Mouse (Mus musculus) limb, embryonic 14.5 days (tissue): Measurements from ENCODE around the gene Arl15. TPM values are rescaled to one million over a fixed set of nuclear protein-coding genes. Genes with fewer than 3 reads are reported as not detected.

Experiments
- ATAC-seq: fragments of 200-750 bp; cut with Nextera tagmentation; 2 replicates; pipeline ENCODE4 v1.8.0; 2017; ENCODE audit warnings: low read depth, moderate number of reproducible peaks, moderate TSS enrichment; ENCODE audit not compliant: low FRiP score
- DNase-seq: peaks from one replicate; pipeline ENCODE4 v3.0.0-alpha.2; 2015; ENCODE audit warnings: low spot score
- H3K27ac ChIP-seq: fragments of 300-500 bp; sonication (generic); replicated peaks from 2 replicates; pipeline ENCODE4 v1.5.1; 2014; ENCODE audit warnings: low read depth, mild to moderate bottlenecking, low read length, moderate library complexity, mixed read lengths
- H3K27me3 ChIP-seq: fragments of 300-500 bp; sonication (generic); 2 replicates; pipeline ENCODE4 v1.6.1; 2014; ENCODE audit warnings: low read length, mixed read lengths; ENCODE audit not compliant: control insufficient read depth, insufficient read depth
- H3K36me3 ChIP-seq: fragments of 300-500 bp; sonication (generic); 2 replicates; pipeline ENCODE4 v1.6.1; 2014; ENCODE audit warnings: mild to moderate bottlenecking, low read length, moderate library complexity, mixed read lengths; ENCODE audit not compliant: control insufficient read depth, insufficient read depth
- H3K4me1 ChIP-seq: fragments of 300-500 bp; sonication (generic); 2 replicates; pipeline ENCODE4 v1.6.1; 2014; ENCODE audit warnings: antibody characterized with exemption, low read length, mixed read lengths; ENCODE audit not compliant: control insufficient read depth, insufficient read depth
- H3K4me2 ChIP-seq: fragments of 300-500 bp; sonication (generic); replicated peaks from 2 replicates; pipeline ENCODE4 v1.6.1; 2014; ENCODE audit warnings: low read depth, mild to moderate bottlenecking, low read length, moderate library complexity; ENCODE audit not compliant: severe bottlenecking
- H3K4me3 ChIP-seq: fragments of 300-500 bp; sonication (generic); replicated peaks from 2 replicates; pipeline ENCODE4 v1.5.1; 2014; ENCODE audit warnings: low read length
- H3K9ac ChIP-seq: fragments of 300-500 bp; sonication (generic); 2 replicates; pipeline ENCODE4 v1.6.1; 2014; ENCODE audit warnings: mild to moderate bottlenecking, low read depth, low read length, moderate library complexity; ENCODE audit not compliant: severe bottlenecking
- H3K9me3 ChIP-seq: fragments of 300-500 bp; sonication (generic); 2 replicates; pipeline ENCODE4 v1.6.1; 2016; ENCODE audit warnings: low read length; ENCODE audit not compliant: control insufficient read depth
- POLR2A ChIP-seq: fragments of 200-500 bp; IDR thresholded peaks from 2 replicates; pipeline ENCODE4 v1.8.0; 2012; ENCODE audit warnings: inconsistent platforms, mild to moderate bottlenecking, moderate library complexity, borderline replicate concordance; ENCODE audit not compliant: insufficient read depth, insufficient read length; ENCODE audit errors: extremely low read depth
- WGBS: fragments of 180-500 bp; shearing (Covaris S2); extraction: QIAGEN DNeasy Blood & Tissue Kit; methylation state at CpG from one replicate; pipeline ENCODE4 v1.1.7; 2014; 5-methylcytosine and 5-hydroxymethylcytosine counted together
- polyA plus RNA-seq, 2 experiments: library from polyadenylated mRNA; depleted of rRNA in 1 of 2; stranded (reverse) in 1 of 2; unstranded in 1 of 2; fragments of >200 nt; fragmentation: Nextera tagmentation in 1 of 2; extraction: Ambion mirVana in 1 of 2; gene quantifications; 2 replicates each; pipeline versions ENCODE4 v1.2.1 to v1.2.3; 2012 to 2014

Arl15 gene
- polyA plus RNA-seq, 2 experiments, result 10.1 to 10.7 TPM

DNA sequence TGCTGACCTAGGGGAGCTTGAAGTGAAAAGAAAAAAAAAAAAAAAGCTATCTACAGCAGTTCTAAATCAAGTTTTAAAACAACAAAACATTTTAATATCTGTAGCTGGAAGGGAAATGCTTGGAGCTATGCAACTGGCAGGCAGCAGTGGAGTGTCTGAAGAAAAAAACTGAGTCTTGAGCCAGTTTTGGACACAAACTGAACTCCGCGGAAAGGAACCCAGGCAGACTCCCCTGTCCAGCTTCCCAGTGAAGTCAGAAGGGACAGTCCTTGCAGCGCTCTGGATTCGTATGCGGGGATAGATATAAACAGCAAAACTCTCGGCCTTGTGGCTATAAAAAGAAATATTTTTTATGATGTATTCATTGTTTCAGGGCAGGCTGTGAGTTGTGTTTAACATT lies 155.8 kb downstream of the Arl15 start:
- WGBS, result 50% methylated on average over 6 of the region's 6 CpGs
- no peak for TF ChIP-seq POLR2A
- no peak overlapping the region for H3K4me3 ChIP-seq
- no peak overlapping the region for H3K4me2 ChIP-seq
- H3K27me3 ChIP-seq, result no peaks in the 10 kb centered on the region
- H3K9me3 ChIP-seq, result no peaks in the 10 kb centered on the region
- peak; percentile 4 for DNase-seq
- no peak for ATAC-seq
- no peaks in the 10 kb centered on the region for H3K36me3 ChIP-seq
- peaks cover 18% of the 10 kb centered on the region for H3K4me1 ChIP-seq
- no peak overlapping the region for H3K27ac ChIP-seq
- no peak overlapping the region for H3K9ac ChIP-seq

DNA sequence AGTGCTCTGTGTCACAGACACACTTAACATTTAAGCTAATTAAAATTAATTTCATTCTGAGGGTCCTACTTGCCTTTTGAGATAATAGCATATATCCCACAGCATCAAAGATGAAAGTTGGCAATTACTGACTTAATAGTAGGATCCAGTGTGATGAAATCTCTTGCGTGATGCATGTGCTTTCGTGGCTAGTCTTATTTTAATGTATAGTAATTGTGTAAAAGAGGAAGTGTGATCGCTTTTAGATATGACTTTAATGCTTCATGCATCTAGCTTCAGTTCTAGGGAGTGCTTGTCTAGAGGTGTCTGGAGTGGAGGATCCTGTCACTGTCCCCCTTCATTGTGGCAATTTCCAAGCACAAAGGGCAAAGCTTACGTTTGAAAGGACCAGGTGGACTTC lies 163.1 kb downstream of the Arl15 start:
- H3K27me3 ChIP-seq, result no peaks in the 10 kb centered on the region
- ATAC-seq, result no peak
- TF ChIP-seq POLR2A, result no peak
- no peak overlapping the region for H3K4me2 ChIP-seq
- H3K9ac ChIP-seq, result no peak overlapping the region
- H3K9me3 ChIP-seq, result no peaks in the 10 kb centered on the region
- DNase-seq, result no peak
- WGBS, result 89% methylated on average over 4 of the region's 4 CpGs
- no peak overlapping the region for H3K27ac ChIP-seq
- H3K4me1 ChIP-seq, result peaks cover 4% of the 10 kb centered on the region; the same call in 1 of the 2 replicates
- no peak overlapping the region for H3K4me3 ChIP-seq
- no peaks in the 10 kb centered on the region for H3K36me3 ChIP-seq

- H3K27me3 ChIP-seq, result no peaks in the 10 kb centered on the region
- no peak overlapping the region for H3K9ac ChIP-seq
- ATAC-seq (no peak), DNase-seq (no peak)
- H3K4me1 ChIP-seq, result no peaks in the 10 kb centered on the region
- H3K27ac ChIP-seq, result no peak overlapping the region
- no peak overlapping the region for H3K4me2 ChIP-seq
- peaks cover 3% of the 10 kb centered on the region; the same call in 1 of the 2 replicates for H3K36me3 ChIP-seq
- H3K9me3 ChIP-seq, result no peaks in the 10 kb centered on the region
- no peak for TF ChIP-seq POLR2A
- H3K4me3 ChIP-seq, result no peak overlapping the region
- WGBS, result 76% methylated on average over 9 of the region's 9 CpGs
Measured at GRCm38 (mm10) chr13:113964945-113965344, 170.6 kb downstream of the Arl15 start.

DNA sequence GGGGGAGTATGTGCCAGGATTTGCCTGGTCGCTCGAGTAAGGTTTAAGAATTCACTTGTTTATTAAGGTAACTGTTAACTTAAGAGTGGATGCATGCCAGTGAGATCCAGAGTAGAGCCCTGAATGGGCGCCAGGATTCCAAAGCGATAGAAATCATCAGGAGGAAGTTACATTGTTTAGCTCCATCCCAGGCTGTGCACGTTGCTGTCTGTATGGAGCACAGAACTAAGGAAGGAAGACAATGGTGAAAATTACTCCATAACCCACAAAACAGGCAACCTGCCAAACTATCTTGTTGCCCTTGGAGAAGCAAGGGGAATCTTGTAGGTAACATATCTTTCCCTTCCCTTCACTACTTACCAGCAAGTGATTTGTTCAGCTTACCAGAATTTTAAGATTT lies 176.4 kb downstream of the Arl15 start:
- ATAC-seq (no peak), DNase-seq (no peak)
- H3K9me3 ChIP-seq, result no peaks in the 10 kb centered on the region
- peaks cover 16% of the 10 kb centered on the region for H3K4me1 ChIP-seq
- H3K27ac ChIP-seq, result no peak overlapping the region
- H3K36me3 ChIP-seq, result peaks cover 3% of the 10 kb centered on the region; the same call in 1 of the 2 replicates
- H3K4me2 ChIP-seq, result no peak overlapping the region
- 61% methylated on average over 5 of the region's 5 CpGs for WGBS
- no peak overlapping the region for H3K9ac ChIP-seq
- H3K27me3 ChIP-seq, result no peaks in the 10 kb centered on the region
- no peak for TF ChIP-seq POLR2A
- H3K4me3 ChIP-seq, result no peak overlapping the region

GRCm38 (mm10) chr13:113972401-113972800 lies 178.1 kb downstream of the Arl15 start:
- Histone ChIP-seq H3K4me3 (no peak overlapping the region), H3K27me3 (no peaks in the 10 kb centered on the region), H3K4me1 (peaks cover 21% of the 10 kb centered on the region), H3K36me3 (peaks cover 3% of the 10 kb centered on the region; the same call in 1 of the 2 replicates), H3K4me2 (no peak overlapping the region), H3K9me3 (no peaks in the 10 kb centered on the region), H3K27ac (no peak overlapping the region), H3K9ac (no peak overlapping the region)
- TF ChIP-seq POLR2A, result no peak
- no peak for DNase-seq
- ATAC-seq, result no peak
- 60% methylated on average over 7 of the region's 7 CpGs for WGBS

GRCm38 (mm10) chr13:113974866-113975265 lies 180.6 kb downstream of the Arl15 start:
- no peaks in the 10 kb centered on the region for H3K27me3 ChIP-seq
- no peaks in the 10 kb centered on the region for H3K36me3 ChIP-seq
- no peak overlapping the region for H3K4me2 ChIP-seq
- ATAC-seq, result no peak
- TF ChIP-seq POLR2A, result no peak
- no peak for DNase-seq
- no peak overlapping the region for H3K27ac ChIP-seq
- no peaks in the 10 kb centered on the region for H3K9me3 ChIP-seq
- H3K4me1 ChIP-seq, result peaks cover 21% of the 10 kb centered on the region
- no peak overlapping the region for H3K4me3 ChIP-seq
- no peak overlapping the region for H3K9ac ChIP-seq
- WGBS, result 68% methylated on average over 1 of the region's 1 CpGs
